Mouse (Mus musculus) intestine, embryonic 14.5 days (tissue): ENCODE data around the gene Rpp30. TPM values are rescaled to one million over a fixed set of nuclear protein-coding genes. Genes with fewer than 3 reads are reported as not detected.

Experiments
- ATAC-seq: fragments of 200-750 bp; cut with Nextera tagmentation; replicated peaks from 2 replicates; pipeline ENCODE4 v1.8.0; 2017; ENCODE audit warnings: low read depth, moderate number of reproducible peaks, moderate TSS enrichment, moderate library complexity; ENCODE audit not compliant: low FRiP score, low TSS enrichment
- DNase-seq: peaks from one replicate; pipeline ENCODE4 v3.0.0-alpha.2; 2018; ENCODE audit warnings: low spot score
- H3K27ac ChIP-seq: fragments of 300-500 bp; sonication (generic); 2 replicates; pipeline ENCODE4 v1.5.1; 2014; ENCODE audit warnings: low read depth, mild to moderate bottlenecking, control low read depth
- H3K27me3 ChIP-seq: fragments of 300-500 bp; sonication (generic); replicated peaks from 2 replicates; pipeline ENCODE4 v1.6.1; 2014; ENCODE audit warnings: low read length, control low read depth; ENCODE audit not compliant: control insufficient read depth, insufficient read depth
- H3K36me3 ChIP-seq: fragments of 300-500 bp; sonication (generic); 2 replicates; pipeline ENCODE4 v1.6.1; 2014; ENCODE audit warnings: low read length, control low read depth; ENCODE audit not compliant: control insufficient read depth, insufficient read depth
- H3K4me1 ChIP-seq: fragments of 300-500 bp; sonication (generic); replicated peaks from 2 replicates; pipeline ENCODE4 v1.6.1; 2014; ENCODE audit warnings: low read length, control low read depth, mixed read lengths; ENCODE audit not compliant: control insufficient read depth, insufficient read depth
- H3K4me2 ChIP-seq: fragments of 300-500 bp; sonication (generic); 2 replicates; pipeline ENCODE4 v1.6.1; 2014; ENCODE audit warnings: low read length
- H3K4me3 ChIP-seq: fragments of 300-500 bp; sonication (generic); 2 replicates; pipeline ENCODE4 v1.5.1; 2014; ENCODE audit warnings: low read depth, low read length, control low read depth, mixed read lengths
- H3K9ac ChIP-seq: fragments of 300-500 bp; sonication (generic); 2 replicates; pipeline ENCODE4 v1.6.1; 2014; ENCODE audit warnings: mild to moderate bottlenecking, low read length
- H3K9me3 ChIP-seq: fragments of 300-500 bp; sonication (generic); 2 replicates; pipeline ENCODE4 v1.6.1; 2016; ENCODE audit warnings: low read length, control low read depth; ENCODE audit not compliant: control insufficient read depth
- WGBS: fragments of 180-500 bp; shearing (Covaris S2); extraction: QIAGEN DNeasy Blood & Tissue Kit; methylation state at CpG from one replicate; pipeline ENCODE4 v1.1.7; 2014; 5-methylcytosine and 5-hydroxymethylcytosine counted together
- polyA plus RNA-seq: library from polyadenylated mRNA; unstranded; fragments of >200 nt; fragmentation: Nextera tagmentation; extraction: Ambion mirVana; gene quantifications from 2 replicates; pipeline ENCODE4 v1.2.1, GENCODE M21; 2014

Rpp30 gene
- polyA plus RNA-seq, 1 experiment from 2014 or later = 72.2 TPM

- Histone ChIP-seq H3K4me1 (no peaks in the 10 kb centered on the region), H3K27ac (no peak overlapping the region), H3K9me3 (no peaks in the 10 kb centered on the region), H3K9ac (no peak overlapping the region), H3K27me3 (no peaks in the 10 kb centered on the region), H3K4me3 (no peak overlapping the region), H3K4me2 (no peak overlapping the region), H3K36me3 (no peaks in the 10 kb centered on the region)
- DNase-seq = no peak
- 85% methylated on average over 4 of the region's 4 CpGs for WGBS
- no peak for ATAC-seq
Observed at GRCm38 (mm10) chr19:36116185-36116584, 32.7 kb downstream of the Rpp30 start.

- DNase-seq = no peak
- H3K27ac ChIP-seq = no peak overlapping the region
- no peak overlapping the region for H3K4me3 ChIP-seq
- H3K4me2 ChIP-seq = no peak overlapping the region
- no peaks in the 10 kb centered on the region for H3K36me3 ChIP-seq
- no peak for ATAC-seq
- H3K4me1 ChIP-seq = no peaks in the 10 kb centered on the region
- WGBS = 84% methylated on average over 8 of the region's 8 CpGs
- H3K9ac ChIP-seq = no peak overlapping the region
- H3K9me3 ChIP-seq = peaks cover 8% of the 10 kb centered on the region; the same call in 1 of the 2 replicates
- H3K27me3 ChIP-seq = no peaks in the 10 kb centered on the region
Observed at GRCm38 (mm10) chr19:36119219-36119618, 35.7 kb downstream of the Rpp30 start.

DNA sequence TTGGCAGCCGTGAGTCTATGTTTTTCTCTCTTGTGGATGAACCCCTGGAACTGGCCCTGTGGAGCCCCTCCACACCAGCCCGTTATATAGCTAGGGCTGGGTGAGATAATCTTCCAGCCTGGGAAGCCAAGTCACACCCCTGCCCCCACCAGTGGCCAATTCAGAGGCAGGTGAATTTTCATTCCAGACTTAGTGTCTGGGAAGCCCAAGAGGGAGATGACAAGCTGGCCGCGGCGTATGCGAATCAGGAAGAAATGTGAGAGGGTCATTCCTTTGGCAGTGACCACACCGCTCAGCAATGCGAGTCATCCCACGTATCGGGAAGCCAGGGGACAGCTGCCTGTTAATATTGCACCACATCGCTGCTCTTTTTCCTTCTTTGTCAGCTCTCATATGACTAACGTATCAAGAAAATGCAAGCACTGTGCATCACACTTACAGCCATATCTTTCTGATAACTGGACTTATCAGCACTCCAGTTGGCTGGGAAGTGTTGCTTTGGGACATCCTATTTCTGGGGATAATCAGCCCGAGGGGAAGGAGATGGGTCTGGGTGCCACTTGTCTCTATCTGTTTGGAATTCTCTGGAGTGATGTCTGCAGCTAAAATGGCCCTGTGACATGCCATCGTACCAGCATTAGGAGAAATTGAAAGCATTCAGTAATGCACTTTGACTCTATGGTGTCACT, 36.4 kb downstream of the Rpp30 start, which contains the start of gene Ankrd1:
Ankrd1 (minus strand) TSS at position 317 of the 689 bp plus-strand sequence.
- Histone ChIP-seq H3K27me3 (no peaks in the 10 kb centered on the region), H3K27ac (no peak within 1 kb of the TSS), H3K9ac (no peak within 1 kb of the TSS), H3K4me1 (no peaks in the 10 kb centered on the region), H3K4me2 (no peak within 1 kb of the TSS), H3K9me3 (peaks cover 8% of the 10 kb centered on the region; the same call in 1 of the 2 replicates), H3K4me3 (no peak within 1 kb of the TSS), H3K36me3 (no peaks in the 10 kb centered on the region)
- ATAC-seq (no peak), DNase-seq (no peak)
- WGBS = 62% methylated on average over 14 of the region's 14 CpGs

DNA sequence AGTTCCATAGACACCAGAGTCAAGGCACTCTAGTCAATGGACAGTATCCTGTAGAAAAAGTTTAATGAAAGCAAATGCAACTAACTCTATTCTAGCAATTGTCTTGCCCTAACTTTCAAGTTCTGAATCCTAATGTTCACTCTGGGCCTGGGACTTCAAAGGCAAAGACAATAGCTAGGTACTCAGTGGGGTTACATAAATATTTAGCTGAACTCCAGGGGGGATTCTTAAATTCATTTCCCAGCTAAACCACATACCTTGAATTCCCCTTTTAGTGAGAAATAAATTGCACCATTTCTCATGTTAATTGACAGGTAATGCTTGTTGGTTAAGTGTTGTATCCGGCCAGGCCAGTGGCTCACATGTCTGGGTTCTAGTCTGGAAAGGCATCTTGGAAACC, 40.7 kb downstream of the Rpp30 start:
- H3K9me3 ChIP-seq = peaks cover 8% of the 10 kb centered on the region; the same call in 1 of the 2 replicates
- no peaks in the 10 kb centered on the region for H3K27me3 ChIP-seq
- DNase-seq = no peak
- no peak overlapping the region for H3K27ac ChIP-seq
- ATAC-seq = no peak
- 44% methylated on average over 1 of the region's 1 CpGs for WGBS
- H3K9ac ChIP-seq = no peak overlapping the region
- no peaks in the 10 kb centered on the region for H3K36me3 ChIP-seq
- H3K4me3 ChIP-seq = no peak overlapping the region
- no peak overlapping the region for H3K4me2 ChIP-seq
- no peaks in the 10 kb centered on the region; the same call in 1 of the 2 replicates for H3K4me1 ChIP-seq

DNA sequence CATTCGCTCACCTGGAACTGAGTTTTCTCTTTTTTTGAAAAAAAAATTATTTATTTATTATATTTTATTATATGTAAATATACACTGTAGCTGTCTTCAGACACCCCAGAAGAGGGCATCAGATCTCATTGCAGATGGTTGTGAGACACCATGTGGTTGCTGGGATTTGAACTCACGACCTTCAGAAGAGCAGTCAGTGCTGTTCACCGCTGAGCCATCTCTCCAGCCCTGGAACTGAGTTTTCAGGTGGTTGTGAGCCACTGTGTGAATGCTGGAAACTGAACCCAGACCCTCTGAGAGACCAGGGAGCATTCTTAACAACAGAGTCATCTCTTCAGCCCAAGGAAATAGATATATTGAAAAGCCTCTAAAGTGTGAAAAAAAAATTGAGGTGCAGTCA, 44.9 kb downstream of the Rpp30 start:
- DNase-seq (no peak), ATAC-seq (no peak)
- Histone ChIP-seq H3K9me3 (peaks cover under 1% of the 10 kb centered on the region; the same call in 1 of the 2 replicates), H3K4me2 (no peak overlapping the region), H3K4me3 (no peak overlapping the region), H3K4me1 (no peaks in the 10 kb centered on the region; the same call in 1 of the 2 replicates), H3K27me3 (no peaks in the 10 kb centered on the region), H3K9ac (no peak overlapping the region), H3K36me3 (no peaks in the 10 kb centered on the region), H3K27ac (no peak overlapping the region)
- 88% methylated on average over 3 of the region's 3 CpGs for WGBS

DNA sequence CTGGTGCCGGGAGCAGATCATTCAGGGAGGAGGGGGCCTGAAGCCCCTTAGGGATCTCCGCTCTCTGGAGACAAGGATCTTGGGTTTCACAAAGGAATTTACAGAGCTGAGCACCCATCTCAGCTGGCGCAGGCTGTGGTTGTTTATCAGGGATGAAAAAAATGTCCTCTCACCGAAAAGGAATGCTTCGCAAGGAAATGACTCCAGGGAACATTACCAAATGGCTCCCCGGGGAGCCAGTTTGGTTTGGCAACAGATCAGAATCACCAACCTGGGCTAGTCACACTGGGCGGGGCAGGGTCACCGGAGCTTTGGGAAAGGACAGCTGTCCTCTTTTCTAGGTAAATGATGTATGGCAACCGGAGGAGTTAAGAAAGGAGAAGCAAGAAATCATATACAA, 45.7 kb downstream of the Rpp30 start:
- peak overlapping the region; percentile 45 for H3K4me2 ChIP-seq
- 18% methylated on average over 9 of the region's 9 CpGs for WGBS
- no peaks in the 10 kb centered on the region for H3K27me3 ChIP-seq
- H3K9ac ChIP-seq = no peak overlapping the region
- no peaks in the 10 kb centered on the region; the same call in 1 of the 2 replicates for H3K4me1 ChIP-seq
- no peak overlapping the region for H3K27ac ChIP-seq
- H3K9me3 ChIP-seq = no peaks in the 10 kb centered on the region
- no peak for ATAC-seq
- H3K36me3 ChIP-seq = no peaks in the 10 kb centered on the region
- DNase-seq = peak; percentile 58
- H3K4me3 ChIP-seq = 0 out of 2 replicates have a peak overlapping the region, but pooled peaks have one; percentile 3

DNA sequence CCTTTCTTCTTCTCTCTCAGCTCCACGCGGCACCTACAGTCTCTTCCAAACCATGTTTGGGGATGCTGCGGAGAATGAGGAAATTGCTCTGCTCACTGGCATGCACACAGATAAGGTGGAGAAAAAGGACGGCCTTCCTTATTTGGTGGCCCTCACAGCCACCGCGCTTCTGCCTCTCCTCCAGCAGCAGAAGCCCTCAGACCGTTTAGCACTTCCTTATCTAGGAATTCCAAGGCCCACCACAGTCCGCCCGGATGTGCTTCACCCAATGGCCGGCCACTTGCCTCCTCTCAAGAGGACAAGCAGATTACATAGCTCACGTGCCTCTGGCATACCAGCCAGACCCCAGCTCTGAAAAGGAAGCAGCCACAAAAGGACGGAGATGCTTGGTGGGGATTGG, 46.1 kb downstream of the Rpp30 start:
- no peak for DNase-seq
- Histone ChIP-seq H3K4me3 (0 out of 2 replicates have a peak overlapping the region, but pooled peaks have one; percentile 3), H3K4me2 (peak overlapping the region; percentile 45), H3K9me3 (no peaks in the 10 kb centered on the region), H3K4me1 (no peaks in the 10 kb centered on the region; the same call in 1 of the 2 replicates), H3K27me3 (no peaks in the 10 kb centered on the region), H3K27ac (no peak overlapping the region), H3K36me3 (no peaks in the 10 kb centered on the region), H3K9ac (no peak overlapping the region)
- ATAC-seq = no peak
- WGBS = 10% methylated on average over 12 of the region's 12 CpGs

GRCm38 (mm10) chr19:36130181-36130580, 46.7 kb downstream of the Rpp30 start:
- Histone ChIP-seq H3K9me3 (no peaks in the 10 kb centered on the region), H3K27ac (no peak overlapping the region), H3K36me3 (no peaks in the 10 kb centered on the region), H3K4me2 (no peak overlapping the region), H3K9ac (no peak overlapping the region), H3K4me3 (no peak overlapping the region), H3K27me3 (no peaks in the 10 kb centered on the region), H3K4me1 (no peaks in the 10 kb centered on the region; the same call in 1 of the 2 replicates)
- ATAC-seq = no peak
- DNase-seq = no peak
- WGBS = 62% methylated on average over 2 of the region's 2 CpGs

DNA sequence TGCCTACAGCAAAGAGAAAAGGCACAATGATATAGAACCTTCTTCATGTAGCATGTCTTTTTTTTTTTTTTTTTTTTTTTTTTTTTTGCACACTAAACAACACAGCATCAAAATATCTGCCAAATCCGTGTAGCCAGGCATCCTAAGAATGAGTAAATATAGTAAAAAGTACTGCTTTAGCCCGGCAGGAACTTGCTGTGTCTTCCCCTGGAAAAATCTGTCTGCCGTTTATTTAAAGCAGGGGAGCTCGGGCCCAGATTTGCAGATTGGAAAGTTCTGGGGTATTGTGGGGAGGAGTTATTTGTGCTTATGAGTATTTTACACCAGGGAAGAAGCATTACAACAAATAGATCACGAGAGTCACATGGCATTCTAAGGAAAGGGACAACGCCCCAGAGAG, 48.5 kb downstream of the Rpp30 start:
- ATAC-seq (no peak), DNase-seq (peak; percentile 40)
- no peak overlapping the region for H3K9ac ChIP-seq
- H3K9me3 ChIP-seq = no peaks in the 10 kb centered on the region
- no peaks in the 10 kb centered on the region for H3K36me3 ChIP-seq
- WGBS = 46% methylated on average over 6 of the region's 6 CpGs
- no peak overlapping the region for H3K4me2 ChIP-seq
- H3K4me1 ChIP-seq = no peaks in the 10 kb centered on the region; the same call in 1 of the 2 replicates
- no peak overlapping the region for H3K27ac ChIP-seq
- H3K27me3 ChIP-seq = no peaks in the 10 kb centered on the region
- no peak overlapping the region for H3K4me3 ChIP-seq
